Mouse (Mus musculus) liver, embryonic 16.5 days (tissue): ENCODE results near the gene Gm21103. TPM values are rescaled to one million over a fixed set of nuclear protein-coding genes. Genes with fewer than 3 reads are reported as not detected.
"Not testable (repeated sequence)": the region's sequence is repeated elsewhere in the genome, so short reads cannot be mapped to it uniquely, and the experiment has no call there.

ENCODE experiments used
- ATAC-seq: fragments of 200-750 bp; cut with Nextera tagmentation; 2 replicates; pipeline ENCODE4 v1.8.0; 2017; ENCODE audit warnings: low read depth, mild to moderate bottlenecking, moderate number of reproducible peaks, moderate library complexity
- H3K27ac ChIP-seq: fragments of 300-500 bp; sonication (generic); 2 replicates; pipeline ENCODE4 v1.5.1; 2014; ENCODE audit warnings: mild to moderate bottlenecking, low read length
- H3K27me3 ChIP-seq: fragments of 300-500 bp; sonication (generic); 2 replicates; pipeline ENCODE4 v1.6.1; 2014; ENCODE audit warnings: low read depth, low read length, mixed read lengths; ENCODE audit not compliant: control insufficient read depth, insufficient read depth
- H3K36me3 ChIP-seq: fragments of 300-500 bp; sonication (generic); 2 replicates; pipeline ENCODE4 v1.6.1; 2014; ENCODE audit warnings: mild to moderate bottlenecking; ENCODE audit not compliant: control insufficient read depth, insufficient read depth
- H3K4me1 ChIP-seq: fragments of 300-500 bp; sonication (generic); 2 replicates; pipeline ENCODE4 v1.6.1; 2014; ENCODE audit warnings: low read depth, low read length, mixed read lengths; ENCODE audit not compliant: control insufficient read depth
- H3K4me2 ChIP-seq: fragments of 300-500 bp; sonication (generic); 2 replicates; pipeline ENCODE4 v1.6.1; 2014; ENCODE audit warnings: low read depth, low read length, mixed read lengths
- H3K4me3 ChIP-seq: fragments of 300-500 bp; sonication (generic); 2 replicates; pipeline ENCODE4 v1.5.1; 2014; ENCODE audit warnings: low read depth, mild to moderate bottlenecking, low read length
- H3K9ac ChIP-seq: fragments of 300-500 bp; sonication (generic); 2 replicates; pipeline ENCODE4 v1.6.1; 2014; ENCODE audit warnings: low read depth, low read length
- H3K9me3 ChIP-seq: fragments of 300-500 bp; sonication (generic); replicated peaks from 2 replicates; pipeline ENCODE4 v1.6.1; 2016; ENCODE audit warnings: low read length; ENCODE audit not compliant: control insufficient read depth
- WGBS: fragments of 180-500 bp; shearing (Covaris S2); extraction: QIAGEN DNeasy Blood & Tissue Kit; methylation state at CpG from one replicate; pipeline ENCODE4 v1.1.7; 2014; ENCODE audit not compliant: insufficient replicate concordance; 5-methylcytosine and 5-hydroxymethylcytosine counted together
- polyA plus RNA-seq: library from polyadenylated mRNA; unstranded; fragments of >200 nt; fragmentation: Nextera tagmentation; extraction: Ambion mirVana; gene quantifications from 2 replicates; pipeline ENCODE4 v1.2.1, GENCODE M21; 2015

Gene Gm21103
- polyA plus RNA-seq = not detected in 2 replicates

DNA sequence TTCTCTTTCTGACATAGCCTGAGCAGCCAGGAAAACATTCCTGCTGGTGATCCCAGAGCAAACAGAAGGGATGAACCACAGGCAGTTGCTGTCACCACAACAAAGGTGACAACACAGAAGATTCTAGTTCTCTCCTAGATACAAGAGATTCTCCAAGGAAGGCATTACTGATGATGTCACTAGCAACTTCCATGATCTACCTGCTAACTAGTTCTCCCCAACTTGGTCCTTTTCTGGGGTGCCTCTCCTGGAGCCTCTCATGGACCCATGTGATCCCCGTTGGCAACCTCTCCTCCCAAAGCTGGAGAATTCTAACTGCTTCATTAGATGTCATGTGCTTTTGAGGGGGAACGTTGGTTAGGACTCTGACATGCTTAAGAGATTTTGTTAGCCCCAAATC lies at the start of gene Gm21103:
Gm21103 (minus strand) TSS at position 101 of the 400 bp plus-strand sequence.
- WGBS = 44% methylated on average over 2 of the region's 2 CpGs
- not testable (repeated sequence) for H3K4me3 ChIP-seq, H3K4me1 ChIP-seq, H3K9ac ChIP-seq, ATAC-seq, H3K9me3 ChIP-seq, H3K27ac ChIP-seq, H3K36me3 ChIP-seq, H3K27me3 ChIP-seq, H3K4me2 ChIP-seq

DNA sequence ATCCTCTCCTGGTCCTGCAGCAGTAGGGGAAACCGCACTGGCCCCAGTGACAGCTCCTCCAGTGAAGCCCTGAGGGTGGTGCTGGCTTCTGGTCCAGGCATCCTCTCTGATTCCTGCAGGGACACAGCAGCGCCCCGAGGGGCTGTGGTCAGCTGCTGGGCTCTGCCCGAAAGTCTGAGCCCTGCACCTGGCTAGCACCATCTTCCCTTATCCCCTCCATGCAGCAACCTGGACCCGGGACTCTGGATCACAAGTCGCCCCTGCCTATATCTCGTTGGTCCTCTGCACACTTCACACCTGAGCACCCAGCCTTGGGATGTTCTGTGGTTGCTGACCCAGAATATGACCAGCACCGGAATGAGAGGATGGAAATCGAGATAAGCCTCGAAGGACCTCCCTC lies 38.9 kb upstream of the Gm21103 start, which contains the start of gene Gm3618:
Gm3618 (minus strand) TSS at position 101 of the 400 bp plus-strand sequence.
- not testable (repeated sequence) for H3K9me3 ChIP-seq, ATAC-seq, H3K36me3 ChIP-seq, H3K4me3 ChIP-seq, H3K27me3 ChIP-seq, H3K4me1 ChIP-seq, H3K4me2 ChIP-seq, H3K9ac ChIP-seq, H3K27ac ChIP-seq
- no CpG with 5 or more reads among the region's 10 CpGs for WGBS

GRCm38 (mm10) chr14:6286931-6287715 lies 17.5 kb downstream of the Gm21103 start, which contains the start of gene Gm3411:
TSS of gene Gm3411 (minus strand) at chr14:6287250.
- not testable (repeated sequence) for H3K27ac ChIP-seq, H3K4me2 ChIP-seq, H3K4me1 ChIP-seq, H3K4me3 ChIP-seq, H3K9me3 ChIP-seq, ATAC-seq, H3K9ac ChIP-seq, H3K36me3 ChIP-seq, H3K27me3 ChIP-seq
- under 1% methylated on average over 39 of the region's 57 CpGs for WGBS

Other genes with a start within 250 kb of the Gm21103 start
- gene Gm6337, start 246.6 kb downstream of the Gm21103 start, polyA plus RNA-seq = not detected in 2 replicates
- 0.06 TPM in 1 of 2 replicates, not detected in the other for gene Gm8206, start 210.9 kb downstream of the Gm21103 start, polyA plus RNA-seq
- gene Gm3468, start 196.2 kb downstream of the Gm21103 start, polyA plus RNA-seq = 0.05 TPM in 1 of 2 replicates, not detected in the other
- gene Gm3476, start 179.0 kb downstream of the Gm21103 start, polyA plus RNA-seq = not detected in 2 replicates
- gene Gm21560, start 85.6 kb downstream of the Gm21103 start, polyA plus RNA-seq = not detected in 2 replicates
- not detected in 2 replicates for gene Gm3411, start 17.6 kb downstream of the Gm21103 start, polyA plus RNA-seq
- gene Gm3618, start 38.8 kb upstream of the Gm21103 start, polyA plus RNA-seq = not detected in 2 replicates
- not detected in 2 replicates for gene Gm16440, start 85.5 kb upstream of the Gm21103 start, polyA plus RNA-seq
- not detected in 2 replicates for gene Gm3591, start 107.6 kb upstream of the Gm21103 start, polyA plus RNA-seq
- not detected in 2 replicates for gene Gm3594, start 139.8 kb upstream of the Gm21103 start, polyA plus RNA-seq
- gene Gm8356, start 232.4 kb upstream of the Gm21103 start, polyA plus RNA-seq = not detected in 2 replicates